Mouse (Mus musculus) intestine, embryonic 14.5 days (tissue): ENCODE data around the gene Zdhhc21. TPM values are rescaled to one million over a fixed set of nuclear protein-coding genes. Genes with fewer than 3 reads are reported as not detected.

ENCODE experiments used
- ATAC-seq: fragments of 200-750 bp; cut with Nextera tagmentation; replicated peaks from 2 replicates; pipeline ENCODE4 v1.8.0; 2017; ENCODE audit warnings: low read depth, moderate number of reproducible peaks, moderate TSS enrichment, moderate library complexity; ENCODE audit not compliant: low FRiP score, low TSS enrichment
- DNase-seq: peaks from one replicate; pipeline ENCODE4 v3.0.0-alpha.2; 2018; ENCODE audit warnings: low spot score
- H3K27ac ChIP-seq: fragments of 300-500 bp; sonication (generic); 2 replicates; pipeline ENCODE4 v1.5.1; 2014; ENCODE audit warnings: low read depth, mild to moderate bottlenecking, control low read depth
- H3K27me3 ChIP-seq: fragments of 300-500 bp; sonication (generic); replicated peaks from 2 replicates; pipeline ENCODE4 v1.6.1; 2014; ENCODE audit warnings: low read length, control low read depth; ENCODE audit not compliant: control insufficient read depth, insufficient read depth
- H3K36me3 ChIP-seq: fragments of 300-500 bp; sonication (generic); 2 replicates; pipeline ENCODE4 v1.6.1; 2014; ENCODE audit warnings: low read length, control low read depth; ENCODE audit not compliant: control insufficient read depth, insufficient read depth
- H3K4me1 ChIP-seq: fragments of 300-500 bp; sonication (generic); replicated peaks from 2 replicates; pipeline ENCODE4 v1.6.1; 2014; ENCODE audit warnings: low read length, control low read depth, mixed read lengths; ENCODE audit not compliant: control insufficient read depth, insufficient read depth
- H3K4me2 ChIP-seq: fragments of 300-500 bp; sonication (generic); 2 replicates; pipeline ENCODE4 v1.6.1; 2014; ENCODE audit warnings: low read length
- H3K4me3 ChIP-seq: fragments of 300-500 bp; sonication (generic); 2 replicates; pipeline ENCODE4 v1.5.1; 2014; ENCODE audit warnings: low read depth, low read length, control low read depth, mixed read lengths
- H3K9ac ChIP-seq: fragments of 300-500 bp; sonication (generic); 2 replicates; pipeline ENCODE4 v1.6.1; 2014; ENCODE audit warnings: mild to moderate bottlenecking, low read length
- H3K9me3 ChIP-seq: fragments of 300-500 bp; sonication (generic); 2 replicates; pipeline ENCODE4 v1.6.1; 2016; ENCODE audit warnings: low read length, control low read depth; ENCODE audit not compliant: control insufficient read depth
- WGBS: fragments of 180-500 bp; shearing (Covaris S2); extraction: QIAGEN DNeasy Blood & Tissue Kit; methylation state at CpG from one replicate; pipeline ENCODE4 v1.1.7; 2014; 5-methylcytosine and 5-hydroxymethylcytosine counted together
- polyA plus RNA-seq: library from polyadenylated mRNA; unstranded; fragments of >200 nt; fragmentation: Nextera tagmentation; extraction: Ambion mirVana; gene quantifications from 2 replicates; pipeline ENCODE4 v1.2.1, GENCODE M21; 2014

Zdhhc21 gene
- polyA plus RNA-seq, 1 experiment from 2014 or later = 15.4 TPM

GRCm38 (mm10) chr4:82817833-82818232, 41.9 kb downstream of the Zdhhc21 start:
- no peaks in the 10 kb centered on the region for H3K27me3 ChIP-seq
- H3K9ac ChIP-seq = no peak overlapping the region
- 0 out of 2 replicates have a peak, but pooled peaks cover 4% of the 10 kb centered on the region for H3K4me1 ChIP-seq
- no peak for ATAC-seq
- no peak overlapping the region for H3K4me2 ChIP-seq
- WGBS = 85% methylated on average over 5 of the region's 5 CpGs
- no peak overlapping the region for H3K4me3 ChIP-seq
- no peak for DNase-seq
- no peaks in the 10 kb centered on the region; the same call in 1 of the 2 replicates for H3K36me3 ChIP-seq
- H3K27ac ChIP-seq = no peak overlapping the region
- H3K9me3 ChIP-seq = no peaks in the 10 kb centered on the region

- Histone ChIP-seq H3K9ac (no peak overlapping the region), H3K4me1 (0 out of 2 replicates have a peak, but pooled peaks cover 4% of the 10 kb centered on the region), H3K27me3 (no peaks in the 10 kb centered on the region), H3K36me3 (no peaks in the 10 kb centered on the region; the same call in 1 of the 2 replicates), H3K9me3 (no peaks in the 10 kb centered on the region), H3K27ac (no peak overlapping the region), H3K4me2 (no peak overlapping the region), H3K4me3 (no peak overlapping the region)
- DNase-seq = no peak
- no peak for ATAC-seq
- WGBS = 91% methylated on average over 8 of the region's 8 CpGs
These were observed 43.4 kb downstream of the Zdhhc21 start for GRCm38 (mm10) chr4:82816351-82816750.

- H3K9me3 ChIP-seq = no peaks in the 10 kb centered on the region
- DNase-seq = no peak
- H3K27ac ChIP-seq = no peak overlapping the region
- no peak overlapping the region for H3K4me2 ChIP-seq
- H3K27me3 ChIP-seq = no peaks in the 10 kb centered on the region
- H3K36me3 ChIP-seq = no peaks in the 10 kb centered on the region; the same call in 1 of the 2 replicates
- no peak overlapping the region for H3K4me3 ChIP-seq
- H3K4me1 ChIP-seq = 0 out of 2 replicates have a peak, but pooled peaks cover 4% of the 10 kb centered on the region
- no peak overlapping the region for H3K9ac ChIP-seq
- WGBS = 34% methylated on average over 4 of the region's 4 CpGs
- ATAC-seq = no peak
These were observed 44.5 kb downstream of the Zdhhc21 start for GRCm38 (mm10) chr4:82815296-82815695.

GRCm38 (mm10) chr4:82813356-82813755, 46.4 kb downstream of the Zdhhc21 start:
- Histone ChIP-seq H3K36me3 (no peaks in the 10 kb centered on the region), H3K27me3 (no peaks in the 10 kb centered on the region), H3K4me2 (no peak overlapping the region), H3K9me3 (no peaks in the 10 kb centered on the region), H3K27ac (no peak overlapping the region), H3K4me1 (0 out of 2 replicates have a peak, but pooled peaks cover 4% of the 10 kb centered on the region), H3K9ac (no peak overlapping the region), H3K4me3 (no peak overlapping the region)
- 74% methylated on average over 6 of the region's 6 CpGs for WGBS
- ATAC-seq (no peak), DNase-seq (no peak)

- no peak overlapping the region for H3K27ac ChIP-seq
- peaks cover 14% of the 10 kb centered on the region for H3K36me3 ChIP-seq
- ATAC-seq = no peak
- H3K9me3 ChIP-seq = no peaks in the 10 kb centered on the region
- DNase-seq = no peak
- no peak overlapping the region for H3K9ac ChIP-seq
- H3K4me1 ChIP-seq = no peaks in the 10 kb centered on the region
- H3K4me3 ChIP-seq = no peak overlapping the region
- 81% methylated on average over 10 of the region's 10 CpGs for WGBS
- no peak overlapping the region for H3K4me2 ChIP-seq
- no peaks in the 10 kb centered on the region for H3K27me3 ChIP-seq
These were observed 51.9 kb downstream of the Zdhhc21 start for GRCm38 (mm10) chr4:82807811-82808210.

GRCm38 (mm10) chr4:82806176-82806757, 53.5 kb downstream of the Zdhhc21 start:
- Histone ChIP-seq H3K9me3 (no peaks in the 10 kb centered on the region), H3K36me3 (peaks cover 14% of the 10 kb centered on the region), H3K27me3 (no peaks in the 10 kb centered on the region), H3K27ac (no peak overlapping the region), H3K4me2 (no peak overlapping the region), H3K4me3 (no peak overlapping the region), H3K4me1 (no peaks in the 10 kb centered on the region), H3K9ac (no peak overlapping the region)
- 89% methylated on average over 10 of the region's 10 CpGs for WGBS
- DNase-seq (no peak), ATAC-seq (no peak)

- no peak overlapping the region for H3K4me2 ChIP-seq
- H3K9me3 ChIP-seq = no peaks in the 10 kb centered on the region
- no peaks in the 10 kb centered on the region for H3K27me3 ChIP-seq
- H3K9ac ChIP-seq = no peak overlapping the region
- no peak overlapping the region for H3K27ac ChIP-seq
- 44% methylated on average over 2 of the region's 2 CpGs for WGBS
- H3K4me3 ChIP-seq = no peak overlapping the region
- DNase-seq (no peak), ATAC-seq (no peak)
- no peaks in the 10 kb centered on the region for H3K4me1 ChIP-seq
- peaks cover 14% of the 10 kb centered on the region for H3K36me3 ChIP-seq
These were observed 55.7 kb downstream of the Zdhhc21 start for GRCm38 (mm10) chr4:82804019-82804418.

GRCm38 (mm10) chr4:82793608-82794007, 66.2 kb downstream of the Zdhhc21 start:
- ATAC-seq (no peak), DNase-seq (no peak)
- Histone ChIP-seq H3K4me2 (no peak overlapping the region), H3K27me3 (no peaks in the 10 kb centered on the region), H3K36me3 (no peaks in the 10 kb centered on the region), H3K27ac (no peak overlapping the region), H3K9me3 (no peaks in the 10 kb centered on the region), H3K4me3 (no peak overlapping the region), H3K9ac (no peak overlapping the region), H3K4me1 (no peaks in the 10 kb centered on the region)
- 81% methylated on average over 6 of the region's 6 CpGs for WGBS

GRCm38 (mm10) chr4:82792906-82793580, 66.7 kb downstream of the Zdhhc21 start:
- Histone ChIP-seq H3K27ac (no peak overlapping the region), H3K9me3 (no peaks in the 10 kb centered on the region), H3K36me3 (no peaks in the 10 kb centered on the region), H3K4me2 (no peak overlapping the region), H3K4me3 (no peak overlapping the region), H3K27me3 (no peaks in the 10 kb centered on the region), H3K9ac (no peak overlapping the region), H3K4me1 (no peaks in the 10 kb centered on the region)
- DNase-seq (no peak), ATAC-seq (no peak)
- 69% methylated on average over 5 of the region's 5 CpGs for WGBS
